Mouse (Mus musculus) duodenum, adult 2 months (tissue): ENCODE results near the gene Ccrl2. TPM values are rescaled to one million over a fixed set of nuclear protein-coding genes. Genes with fewer than 3 reads are reported as not detected.

Experiments used
- polyA plus RNA-seq: library from polyadenylated mRNA; depleted of rRNA; stranded (reverse); fragments of >200 nt; gene quantifications from 2 replicates; pipeline ENCODE4 v1.2.3, GENCODE M21; 2012; ENCODE audit warnings: low replicate concordance; rRNA removed

The Ccrl2 gene
- 2.1 and 2.9 TPM in 2 replicates for polyA plus RNA-seq

GRCm38 (mm10) chr9:111056798-111057543 is at the start of gene Ccrl2:
Ccrl2 (minus strand) TSS chr9:111057519.

GRCm38 (mm10) chr9:111019022-111019421 is 38.3 kb downstream of the Ccrl2 start, which contains the start of gene Ltf:
Ltf (plus strand) TSS chr9:111019271.

Other genes with a start within 250 kb of the Ccrl2 start
- gene Prss44, start 243.5 kb downstream of the Ccrl2 start, polyA plus RNA-seq = not detected in 2 replicates
- not detected in 2 replicates for gene Prss43, start 230.8 kb downstream of the Ccrl2 start, polyA plus RNA-seq
- not detected in 2 replicates for gene Prss45, start 222.9 kb downstream of the Ccrl2 start, polyA plus RNA-seq
- not detected in 2 replicates for gene Prss46, start 213.0 kb downstream of the Ccrl2 start, polyA plus RNA-seq
- gene Prss50, start 199.6 kb downstream of the Ccrl2 start, polyA plus RNA-seq = 0.18 TPM in 1 of 2 replicates, not detected in the other
- gene Als2cl, start 177.6 kb downstream of the Ccrl2 start, polyA plus RNA-seq = 10.9 and 41.2 TPM in 2 replicates
- 1.4 and 3.2 TPM in 2 replicates for gene Tmie, start 177.4 kb downstream of the Ccrl2 start, polyA plus RNA-seq
- gene Fam240a, start 140.7 kb downstream of the Ccrl2 start, polyA plus RNA-seq = not detected in 2 replicates
- gene Tdgf1, start 111.4 kb downstream of the Ccrl2 start, polyA plus RNA-seq = not detected in 2 replicates
- 0.23 TPM in 1 of 2 replicates, not detected in the other for gene Lrrc2, start 106.0 kb downstream of the Ccrl2 start, polyA plus RNA-seq
- 1.1 and 2.0 TPM in 2 replicates for gene Rtp3, start 66.9 kb downstream of the Ccrl2 start, polyA plus RNA-seq
- gene Ltf, start 38.2 kb downstream of the Ccrl2 start, polyA plus RNA-seq = 0.33 and 3.0 TPM in 2 replicates
- gene Lrrfip2, start 60.1 kb upstream of the Ccrl2 start, polyA plus RNA-seq = 8.3 and 10.2 TPM in 2 replicates
- gene Mlh1, start 214.3 kb upstream of the Ccrl2 start, polyA plus RNA-seq = 4.0 and 8.6 TPM in 2 replicates
- 1.0 and 2.3 TPM in 2 replicates for gene Epm2aip1, start 214.4 kb upstream of the Ccrl2 start, polyA plus RNA-seq